Mouse (Mus musculus) stomach, postnatal 0 days (tissue): ENCODE data around the gene Ptafr.

Experiments
- CTCF ChIP-seq: IDR thresholded peaks from 2 replicates; pipeline ENCODE4 v1.5.1; 2016; ENCODE audit warnings: antibody characterized with exemption, low read depth, mild to moderate bottlenecking, moderate library complexity
- EP300 ChIP-seq: optimal IDR thresholded peaks from 2 replicates; pipeline ENCODE3; 2016; ENCODE audit warnings: antibody characterized with exemption

- TF ChIP-seq CTCF, result peak; percentile 24; the same call in 1 of the 2 replicates
- no peak for TF ChIP-seq EP300
These were observed 56.3 kb downstream of the Ptafr start for GRCm38 (mm10) chr4:132620134-132620533.
